Mouse (Mus musculus) forebrain, embryonic 10.5 days (tissue): ENCODE measurements around the gene Pilra. TPM values are rescaled to one million over a fixed set of nuclear protein-coding genes. Genes with fewer than 3 reads are reported as not detected.
"Not testable (repeated sequence)": the region's sequence is repeated elsewhere in the genome, so short reads cannot be mapped to it uniquely, and the experiment has no call there.

Experiments
- DNase-seq: peaks from one replicate; pipeline ENCODE4 v3.0.0-alpha.2; 2017; ENCODE audit warnings: low spot score; ENCODE audit errors: extremely low spot score
- H3K27ac ChIP-seq: fragments of 300-500 bp; sonication (generic); 2 replicates; pipeline ENCODE4 v1.5.1; 2016; ENCODE audit warnings: mild to moderate bottlenecking
- H3K27me3 ChIP-seq: fragments of 300-500 bp; sonication (generic); 2 replicates; pipeline ENCODE4 v1.6.1; 2016; ENCODE audit warnings: mild to moderate bottlenecking; ENCODE audit not compliant: poor library complexity, severe bottlenecking
- H3K36me3 ChIP-seq: fragments of 300-500 bp; sonication (generic); replicated peaks from 2 replicates; pipeline ENCODE4 v1.6.1; 2016; ENCODE audit warnings: mild to moderate bottlenecking, moderate library complexity
- H3K4me1 ChIP-seq: fragments of 300-500 bp; sonication (generic); 2 replicates; pipeline ENCODE4 v1.6.1; 2016
- H3K4me3 ChIP-seq: fragments of 300-500 bp; sonication (generic); 2 replicates; pipeline ENCODE4 v1.5.1; 2016; ENCODE audit warnings: mild to moderate bottlenecking, moderate library complexity
- H3K9me3 ChIP-seq: fragments of 300-500 bp; sonication (generic); 2 replicates; pipeline ENCODE4 v1.6.1; 2016; ENCODE audit warnings: mild to moderate bottlenecking, moderate library complexity
- WGBS: fragments of 180-500 bp; shearing (Covaris S2); methylation state at CpG from one replicate; pipeline ENCODE4 v1.1.7; 2016; 5-methylcytosine and 5-hydroxymethylcytosine counted together
- polyA plus RNA-seq: library from polyadenylated mRNA; unstranded; fragments of >200 nt; fragmentation: Nextera tagmentation; extraction: Ambion mirVana; gene quantifications from 2 replicates; pipeline ENCODE4 v1.2.1, GENCODE M21; 2016

Pilra gene
- polyA plus RNA-seq, result 0.43 and 0.58 TPM in 2 replicates

DNA sequence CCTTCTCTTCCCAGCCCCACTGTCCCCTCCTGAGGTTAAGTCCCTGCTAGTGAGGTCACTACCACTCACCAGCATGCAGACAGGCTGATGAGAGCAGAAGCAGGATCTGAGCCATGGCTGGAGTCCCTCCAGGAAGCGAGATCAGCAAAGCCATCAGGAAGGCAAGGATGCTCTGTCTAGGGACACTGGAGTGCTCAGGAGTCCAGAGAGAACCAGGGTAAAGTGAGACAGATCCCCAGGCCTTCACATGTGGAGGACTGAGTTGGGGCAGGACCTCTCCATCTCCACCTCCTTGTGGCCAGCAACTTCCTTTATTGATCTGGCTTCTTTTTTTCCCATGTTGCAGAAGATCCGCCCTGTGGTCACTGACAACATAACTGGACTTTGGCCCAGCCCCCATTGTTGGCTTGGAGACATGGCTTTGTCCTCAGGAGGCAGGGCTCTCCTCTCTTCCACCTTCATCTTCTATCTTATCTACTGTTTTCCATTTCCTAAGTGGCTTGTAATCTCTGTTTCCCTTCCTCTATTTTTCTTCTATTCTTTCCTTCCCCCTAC is at the start of gene Pilra:
Gene Pilra, minus strand, starts transcription at position 316 of the 555 bp plus-strand sequence.
- H3K9me3 ChIP-seq, H3K27ac ChIP-seq, H3K27me3 ChIP-seq, H3K4me1 ChIP-seq, H3K36me3 ChIP-seq, H3K4me3 ChIP-seq, DNase-seq: not testable (repeated sequence)
- WGBS, result 83% methylated on average over 2 of the region's 2 CpGs

- H3K9me3 ChIP-seq, result no peaks in the 10 kb centered on the region
- H3K27ac ChIP-seq, result no peak overlapping the region
- H3K27me3 ChIP-seq, result no peaks in the 10 kb centered on the region
- H3K36me3 ChIP-seq, result no peaks in the 10 kb centered on the region
- H3K4me1 ChIP-seq, result no peaks in the 10 kb centered on the region
- DNase-seq, result no peak
- WGBS, result 87% methylated on average over 3 of the region's 3 CpGs
- no peak overlapping the region for H3K4me3 ChIP-seq
Measured at GRCm38 (mm10) chr5:137883345-137883744, 47.3 kb upstream of the Pilra start.

DNA sequence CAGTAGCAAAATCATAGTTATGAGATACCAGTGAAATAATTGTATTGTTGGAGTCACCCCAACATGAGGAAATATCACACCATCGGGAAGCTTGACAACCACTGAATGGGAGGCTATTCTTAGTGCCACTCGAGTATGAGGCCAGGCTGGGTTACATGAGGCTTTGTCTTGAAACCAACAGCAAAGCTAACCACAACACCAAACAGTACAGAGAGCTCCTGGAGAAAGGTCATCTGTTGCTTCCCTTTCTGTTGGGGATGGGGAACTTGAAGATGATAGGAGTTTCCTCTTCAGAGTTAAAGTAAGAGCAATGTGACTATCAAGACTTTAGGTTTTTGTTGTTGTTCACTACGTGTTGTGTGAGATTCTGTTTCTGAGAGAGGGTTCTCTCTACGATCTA is 46.8 kb upstream of the Pilra start:
- H3K9me3 ChIP-seq, result no peaks in the 10 kb centered on the region

DNA sequence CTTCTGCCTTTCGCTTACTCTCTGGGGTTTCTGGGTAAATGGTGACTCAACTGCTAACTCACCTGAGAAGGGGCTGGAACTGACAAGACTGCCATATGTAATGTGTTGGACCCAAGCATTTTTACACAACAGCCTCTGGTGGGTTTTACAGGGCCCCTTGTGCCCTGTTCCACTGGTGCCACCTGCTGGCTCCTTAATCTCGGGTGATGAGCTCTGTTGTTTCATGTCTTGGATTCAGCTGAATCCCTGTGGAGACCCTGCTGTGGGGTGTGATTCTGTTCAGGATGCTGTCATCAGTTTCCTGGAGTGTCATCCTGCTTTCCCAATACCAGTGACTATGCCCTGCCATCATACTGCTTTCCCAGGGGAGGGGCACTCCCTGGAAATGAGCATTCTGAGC is 41.8 kb upstream of the Pilra start:
- Histone ChIP-seq H3K9me3 (no peaks in the 10 kb centered on the region), H3K27me3 (no peaks in the 10 kb centered on the region), H3K27ac (no peak overlapping the region), H3K4me3 (no peak overlapping the region), H3K4me1 (no peaks in the 10 kb centered on the region), H3K36me3 (no peaks in the 10 kb centered on the region)
- WGBS, result 67% methylated on average over 2 of the region's 2 CpGs
- no peak for DNase-seq

More for the DNA sequence above, 46.8 kb upstream of the Pilra start:
- no peak for DNase-seq
- no peaks in the 10 kb centered on the region for H3K27me3 ChIP-seq
- H3K27ac ChIP-seq, result no peak overlapping the region
- H3K4me3 ChIP-seq, result no peak overlapping the region
- no peaks in the 10 kb centered on the region for H3K4me1 ChIP-seq
- 83% methylated on average over 4 of the region's 4 CpGs for WGBS
- H3K36me3 ChIP-seq, result no peaks in the 10 kb centered on the region

- no peaks in the 10 kb centered on the region for H3K36me3 ChIP-seq
- no peak overlapping the region for H3K27ac ChIP-seq
- H3K4me1 ChIP-seq, result no peaks in the 10 kb centered on the region
- no peaks in the 10 kb centered on the region for H3K9me3 ChIP-seq
- DNase-seq, result no peak
- H3K4me3 ChIP-seq, result no peak overlapping the region
- H3K27me3 ChIP-seq, result no peaks in the 10 kb centered on the region
- 89% methylated on average over 2 of the region's 2 CpGs for WGBS
Measured at GRCm38 (mm10) chr5:137875054-137875453, 39.0 kb upstream of the Pilra start.

DNA sequence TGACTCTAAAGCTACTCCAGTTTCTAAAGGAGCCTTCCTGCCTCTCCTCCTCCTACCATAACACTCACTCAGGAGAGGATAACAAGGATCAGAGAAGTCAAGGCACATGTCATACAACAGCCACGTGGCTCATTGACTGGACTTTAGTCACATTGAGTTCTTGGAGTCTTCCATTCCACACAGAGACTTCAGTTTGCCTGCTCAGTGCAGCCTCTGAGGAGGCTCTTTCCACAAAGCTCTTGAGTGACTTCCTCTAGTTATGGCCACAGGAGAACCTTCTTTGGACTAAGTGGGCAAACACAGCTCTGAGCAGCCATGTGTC is 36.3 kb upstream of the Pilra start:
- WGBS, result 52% methylated on average over 1 of the region's 1 CpGs
- H3K9me3 ChIP-seq, result not testable (repeated sequence)

GRCm38 (mm10) chr5:137871644-137872380 is 35.7 kb upstream of the Pilra start, which contains the start of gene Pilrb2:
TSS of gene Pilrb2 (minus strand) at chr5:137871815.
- H3K27me3 ChIP-seq, DNase-seq, H3K9me3 ChIP-seq, H3K4me1 ChIP-seq, H3K36me3 ChIP-seq, H3K27ac ChIP-seq, H3K4me3 ChIP-seq: not testable (repeated sequence)
- WGBS, result 74% methylated on average over 3 of the region's 3 CpGs

More for the DNA sequence above, 36.3 kb upstream of the Pilra start:
- DNase-seq, H3K4me3 ChIP-seq, H3K27me3 ChIP-seq, H3K36me3 ChIP-seq, H3K27ac ChIP-seq, H3K4me1 ChIP-seq: not testable (repeated sequence)

DNA sequence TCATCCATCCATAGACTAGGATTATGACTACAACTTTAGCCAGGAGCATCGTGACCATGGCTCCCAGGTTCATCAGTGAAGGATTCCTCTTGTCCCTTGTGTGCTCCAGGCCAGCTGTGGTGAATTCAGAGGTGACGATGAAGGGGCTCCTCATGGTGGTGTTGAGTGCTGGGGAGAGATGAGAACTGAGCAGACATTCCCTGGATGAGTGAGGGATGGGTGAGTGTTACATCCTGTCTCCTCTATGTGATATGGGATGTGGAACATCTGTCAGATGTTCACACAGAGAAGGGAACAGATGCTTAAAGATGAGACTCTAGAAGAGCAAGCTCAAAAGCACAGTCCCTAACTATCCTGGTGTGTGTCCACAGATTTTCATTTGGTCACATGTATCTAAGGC is 32.5 kb upstream of the Pilra start:
- not testable (repeated sequence) for H3K4me1 ChIP-seq, H3K9me3 ChIP-seq, H3K27ac ChIP-seq, DNase-seq, H3K36me3 ChIP-seq, H3K27me3 ChIP-seq, H3K4me3 ChIP-seq
- WGBS, result 79% methylated on average over 2 of the region's 2 CpGs

- H3K9me3 ChIP-seq, H3K4me1 ChIP-seq, H3K27me3 ChIP-seq, H3K27ac ChIP-seq, H3K4me3 ChIP-seq, DNase-seq, H3K36me3 ChIP-seq: not testable (repeated sequence)
- 89% methylated on average over 1 of the region's 1 CpGs for WGBS
Measured at GRCm38 (mm10) chr5:137864008-137864407, 27.9 kb upstream of the Pilra start.

- not testable (repeated sequence) for H3K27ac ChIP-seq, DNase-seq, H3K4me1 ChIP-seq, H3K36me3 ChIP-seq, H3K4me3 ChIP-seq, H3K27me3 ChIP-seq, H3K9me3 ChIP-seq
- WGBS, result 79% methylated on average over 2 of the region's 2 CpGs
Measured at GRCm38 (mm10) chr5:137857960-137858710, 22.1 kb upstream of the Pilra start, which contains the start of gene Pilrb1. TSS of gene Pilrb1 (minus strand) at chr5:137858106.

DNA sequence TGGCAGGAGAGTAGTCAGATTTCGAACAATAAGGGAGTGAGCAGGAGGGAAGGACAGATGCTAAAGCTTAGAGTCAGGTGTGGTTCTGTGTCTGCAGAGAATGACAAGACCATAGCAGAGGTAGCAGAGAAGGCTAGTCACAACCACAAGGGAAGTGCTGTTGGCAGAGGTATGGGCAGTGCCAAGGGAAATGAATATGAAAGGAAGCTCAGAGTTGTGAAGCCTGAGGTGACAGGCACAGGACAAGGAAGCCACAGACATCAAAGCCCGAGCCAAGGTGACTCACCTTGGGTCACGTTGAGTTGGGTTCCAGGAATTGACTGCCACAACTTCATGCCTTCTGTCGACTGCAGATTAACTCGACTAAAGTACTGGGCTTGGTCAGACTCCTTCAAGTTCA is 20.8 kb upstream of the Pilra start:
- H3K27ac ChIP-seq, H3K27me3 ChIP-seq, H3K4me1 ChIP-seq, H3K4me3 ChIP-seq, H3K36me3 ChIP-seq, DNase-seq, H3K9me3 ChIP-seq: not testable (repeated sequence)
- 83% methylated on average over 5 of the region's 5 CpGs for WGBS

DNA sequence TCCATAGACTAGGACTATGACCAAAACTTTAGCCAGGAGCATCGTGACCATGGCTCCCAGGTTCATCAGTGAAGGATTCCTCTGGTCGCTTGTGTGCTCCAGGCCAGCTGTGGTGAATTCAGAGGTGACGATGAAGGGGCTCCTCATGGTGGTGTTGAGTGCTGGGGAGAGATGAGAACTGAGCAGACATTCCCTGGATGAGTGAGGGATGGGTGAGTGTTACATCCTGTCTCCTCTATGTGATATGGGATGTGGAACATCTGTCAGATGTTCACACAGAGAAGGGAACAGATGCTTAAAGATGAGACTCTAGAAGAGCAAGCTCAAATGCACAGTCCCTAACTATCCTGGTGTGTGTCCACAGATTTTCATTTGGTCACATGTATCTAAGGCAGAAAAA is 18.8 kb upstream of the Pilra start:
- not testable (repeated sequence) for DNase-seq, H3K9me3 ChIP-seq, H3K27me3 ChIP-seq, H3K27ac ChIP-seq, H3K4me3 ChIP-seq, H3K4me1 ChIP-seq, H3K36me3 ChIP-seq
- 85% methylated on average over 3 of the region's 3 CpGs for whole genome bisulfite sequencing

DNA sequence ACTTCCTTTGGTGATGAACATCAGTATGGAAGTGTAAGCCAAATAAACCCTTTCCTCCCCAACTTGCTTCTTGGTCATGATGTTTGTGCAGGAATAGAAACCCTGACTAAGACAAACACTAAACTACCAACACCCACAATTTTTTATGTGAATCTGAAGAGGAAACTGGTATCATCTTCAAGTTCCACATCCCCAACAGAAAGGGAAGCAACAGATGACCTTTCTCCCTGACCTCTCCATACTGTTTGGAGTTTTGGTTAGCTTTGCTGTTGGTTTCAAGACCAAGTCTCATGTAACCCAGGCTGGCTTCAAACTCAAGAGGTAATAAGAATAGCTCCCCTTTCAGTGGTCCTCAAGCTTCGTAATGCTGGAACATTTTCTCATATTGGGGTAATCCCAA is 14.2 kb upstream of the Pilra start:
- H3K4me3 ChIP-seq, H3K27me3 ChIP-seq, H3K36me3 ChIP-seq, H3K9me3 ChIP-seq, DNase-seq, H3K27ac ChIP-seq, H3K4me1 ChIP-seq: not testable (repeated sequence)
- 87% methylated on average over 1 of the region's 1 CpGs for WGBS
